Mouse (Mus musculus) ovary, postnatal 14 days (tissue): ENCODE measurements around the gene Kcnma1.

Experiments
- DNase-seq: peaks from one replicate; pipeline ENCODE4 v3.0.0; 2022; ENCODE audit warnings: low spot score

Kcnma1 gene

GRCm38 (mm10) chr14:23966471-23966870, 47.8 kb downstream of the Kcnma1 start:
- no peak for DNase-seq

GRCm38 (mm10) chr14:23959061-23959460, 55.2 kb downstream of the Kcnma1 start:
- no peak for DNase-seq

- DNase-seq, result no peak
Observed at GRCm38 (mm10) chr14:23957270-23957669, 57.0 kb downstream of the Kcnma1 start.

GRCm38 (mm10) chr14:23943876-23944275, 70.4 kb downstream of the Kcnma1 start:
- DNase-seq, result no peak

GRCm38 (mm10) chr14:23943152-23943551, 71.1 kb downstream of the Kcnma1 start:
- no peak for DNase-seq

- DNase-seq, result no peak
Observed at GRCm38 (mm10) chr14:23942103-23942502, 72.2 kb downstream of the Kcnma1 start.

GRCm38 (mm10) chr14:23935016-23935415, 79.3 kb downstream of the Kcnma1 start:
- no peak for DNase-seq

GRCm38 (mm10) chr14:23931671-23932071, 82.6 kb downstream of the Kcnma1 start:
- no peak for DNase-seq

- no peak for DNase-seq
Observed at GRCm38 (mm10) chr14:23929168-23929567, 85.1 kb downstream of the Kcnma1 start.

GRCm38 (mm10) chr14:23923356-23923755, 90.9 kb downstream of the Kcnma1 start:
- DNase-seq, result no peak

- no peak for DNase-seq
Observed at GRCm38 (mm10) chr14:23922755-23923154, 91.5 kb downstream of the Kcnma1 start.

- DNase-seq, result no peak
Observed at GRCm38 (mm10) chr14:23911108-23911629, 103.1 kb downstream of the Kcnma1 start.

GRCm38 (mm10) chr14:23908564-23908963, 105.7 kb downstream of the Kcnma1 start:
- DNase-seq, result no peak

- DNase-seq, result no peak
Observed at GRCm38 (mm10) chr14:23902636-23903279, 111.5 kb downstream of the Kcnma1 start.

GRCm38 (mm10) chr14:23899462-23899861, 114.8 kb downstream of the Kcnma1 start:
- DNase-seq, result no peak

GRCm38 (mm10) chr14:23897815-23898214, 116.5 kb downstream of the Kcnma1 start:
- DNase-seq, result no peak

GRCm38 (mm10) chr14:23896036-23896435, 118.3 kb downstream of the Kcnma1 start:
- no peak for DNase-seq

- DNase-seq, result no peak
Observed at GRCm38 (mm10) chr14:23886112-23886511, 128.2 kb downstream of the Kcnma1 start.

- peak; percentile 22 for DNase-seq
Observed at GRCm38 (mm10) chr14:23885539-23885938, 128.8 kb downstream of the Kcnma1 start.

- DNase-seq, result no peak
Observed at GRCm38 (mm10) chr14:23885071-23885470, 129.2 kb downstream of the Kcnma1 start.

GRCm38 (mm10) chr14:23882001-23882400, 132.3 kb downstream of the Kcnma1 start:
- DNase-seq, result no peak

- DNase-seq, result no peak
Observed at GRCm38 (mm10) chr14:23879331-23879730, 135.0 kb downstream of the Kcnma1 start.

- DNase-seq, result no peak
Observed at GRCm38 (mm10) chr14:23877561-23877960, 136.7 kb downstream of the Kcnma1 start.

- no peak for DNase-seq
Observed at GRCm38 (mm10) chr14:23874545-23874944, 139.7 kb downstream of the Kcnma1 start.
